Mouse (Mus musculus) R1 (cell line): ENCODE measurements around the gene Plxnc1.

Experiments
- DNase-seq: peaks from one replicate; pipeline ENCODE4 v3.0.0-alpha.2; 2018; ENCODE audit warnings: low read depth, low spot score

The Plxnc1 gene

DNA sequence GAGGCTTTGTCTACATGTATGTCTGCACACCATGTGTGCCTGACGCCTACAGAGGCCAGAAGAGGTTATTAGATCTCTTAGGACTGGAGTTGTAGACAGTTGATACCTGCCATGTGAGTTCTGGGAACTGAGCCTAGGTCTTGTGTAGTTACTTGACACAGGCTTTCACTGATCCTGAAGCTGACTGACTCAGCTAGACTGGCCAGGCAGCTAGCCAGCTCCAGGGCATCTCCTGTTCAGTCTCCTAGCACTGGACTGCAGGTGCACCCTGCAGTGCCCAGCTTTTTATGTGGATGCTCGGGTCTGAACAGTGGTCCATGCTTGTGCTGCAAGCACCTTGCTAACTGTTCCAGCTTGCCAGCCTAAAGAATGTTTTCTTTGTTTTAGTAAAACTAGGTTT is 197.6 kb downstream of the Plxnc1 start:
- DNase-seq, result no peak

DNA sequence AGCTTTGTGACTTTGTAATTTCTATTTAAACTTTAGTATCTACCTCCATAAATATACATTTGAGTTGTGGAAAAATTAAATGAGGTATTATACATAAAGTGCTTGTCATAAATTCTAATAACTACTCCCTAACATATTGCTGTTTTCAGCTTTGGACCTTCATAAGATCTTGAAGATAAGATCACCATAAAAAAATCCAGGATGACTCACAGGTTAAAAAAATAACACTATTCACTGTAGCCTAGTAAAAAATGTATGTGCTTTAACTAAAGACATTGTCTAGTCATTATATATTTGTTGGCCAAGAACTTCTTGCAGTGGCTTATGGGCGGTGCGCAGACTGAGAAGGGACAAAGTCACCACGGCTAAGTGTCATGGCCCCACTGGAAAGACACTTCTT is 203.2 kb downstream of the Plxnc1 start:
- DNase-seq, result no peak
